Mouse (Mus musculus): Measurements from ENCODE around the gene Mrgprb5. TPM values are rescaled to one million over a fixed set of nuclear protein-coding genes. Genes with fewer than 3 reads are reported as not detected.

Gene Mrgprb5
- total RNA-seq (2023) = not detected

DNA sequence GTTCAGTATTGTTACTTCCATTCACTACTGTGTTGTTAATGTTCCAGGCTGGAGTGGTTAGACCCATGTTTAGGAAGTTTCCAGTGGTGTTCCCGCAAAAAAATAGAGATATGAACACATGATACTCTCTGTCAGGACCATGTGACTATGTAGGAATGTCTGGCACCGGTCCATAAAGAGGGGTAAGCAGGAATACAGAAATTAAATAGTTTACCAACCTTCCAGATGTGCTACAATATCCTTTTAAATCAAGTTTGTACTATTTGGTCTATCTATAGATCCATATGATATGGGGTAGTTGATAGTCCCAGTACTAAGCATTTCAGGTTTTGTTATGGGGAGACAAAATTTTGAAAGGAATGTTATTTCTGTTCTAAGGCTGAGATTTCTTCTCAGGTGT, at the start of gene Mrgprb5:
TSS of gene Mrgprb5 (minus strand) at position 101 of the 400 bp plus-strand sequence.

DNA sequence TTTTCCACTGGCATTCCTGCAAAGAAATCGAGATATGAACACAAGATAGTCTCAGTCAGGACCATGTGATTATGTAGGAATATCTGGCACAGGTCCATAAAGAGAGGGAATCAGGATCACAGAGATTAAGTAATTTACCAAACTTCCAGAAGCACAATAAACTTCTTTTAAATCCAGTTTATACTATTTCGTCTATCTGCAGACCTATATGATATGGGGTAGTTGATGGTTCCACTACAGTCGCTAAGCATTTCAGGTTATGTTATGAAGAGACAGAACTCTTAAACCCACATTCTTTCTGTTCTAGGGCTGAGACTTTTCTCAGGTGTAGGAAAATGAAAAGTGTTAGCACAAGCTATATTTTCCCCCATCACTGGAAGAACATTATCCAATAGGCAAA, 30.4 kb upstream of the Mrgprb5 start, which contains the start of gene Mrgprb4:
TSS of gene Mrgprb4 (minus strand) at position 101 of the 400 bp plus-strand sequence.

Other genes with a start within 250 kb of the Mrgprb5 start
- not detected for gene Mrgpra4, start 186.9 kb downstream of the Mrgprb5 start, total RNA-seq (2023)
- gene Mrgprx1, start 141.4 kb downstream of the Mrgprb5 start, total RNA-seq (2023) = not detected
- not detected for gene Mrgprb4, start 30.3 kb upstream of the Mrgprb5 start, total RNA-seq (2023)
- gene Mrgprb8, start 219.5 kb upstream of the Mrgprb5 start, total RNA-seq (2023) = not detected

Measured in T-cell, adult 66 days (primary cell).